Comparison of ENCODE assay signal across 22 mouse cellular contexts in genomic region chr13:64183583-64183982, GRCm38 (mm10).
"Had no signal": no experiment of that assay in that cellular context is flagged by ENCODE, and none has a peak within 500 bp of the region (broad histone marks: within the 10 kb centered on the region; RNA-seq: fewer than 3 reads in every experiment).

No protein-coding gene starts in this region.

- H3K4me2 ChIP-seq: limb, embryonic 12.5 days; limb, embryonic 15.5 days; lung, embryonic 15.5 days; midbrain, embryonic 13.5 days; neural tube, embryonic 13.5 days; stomach, embryonic 15.5 days had no signal

- DNase-seq: kidney, adult 8-10 months; kidney, postnatal 14 days; kidney, postnatal 4 days; left cerebral cortex, postnatal 4 days; lung, adult 18-20 months; lung, postnatal 10 days; lung, postnatal 36 days; retina, postnatal 1 day; right cerebral cortex, postnatal 25 days; spleen, adult 18-20 months; thymus, postnatal 25 days had no signal

- H3K4me1 ChIP-seq: limb, embryonic 12.5 days; limb, embryonic 15.5 days; neural tube, embryonic 13.5 days; stomach, embryonic 15.5 days had no signal

- H3K9ac ChIP-seq: limb, embryonic 12.5 days; limb, embryonic 15.5 days; lung, embryonic 15.5 days; midbrain, embryonic 13.5 days; neural tube, embryonic 13.5 days; stomach, embryonic 15.5 days had no signal

- H3K27me3 ChIP-seq: limb, embryonic 12.5 days; limb, embryonic 15.5 days; lung, embryonic 15.5 days; megakaryocyte, embryonic 14.5 days; midbrain, embryonic 13.5 days; neural tube, embryonic 13.5 days; stomach, embryonic 15.5 days had no signal

- H3K27ac ChIP-seq: limb, embryonic 12.5 days; limb, embryonic 15.5 days; lung, embryonic 15.5 days; midbrain, embryonic 10.5 days; midbrain, embryonic 13.5 days; neural tube, embryonic 13.5 days; stomach, embryonic 15.5 days had no signal

- ATAC-seq: inflammation-experienced regulatory T-cells, adult 6 months; midbrain, embryonic 13.5 days; midbrain, embryonic 16.5 days had no signal

- H3K4me3 ChIP-seq: limb, embryonic 12.5 days; limb, embryonic 15.5 days; lung, embryonic 15.5 days; megakaryocyte, embryonic 14.5 days; midbrain, embryonic 10.5 days; midbrain, embryonic 13.5 days; myocyte; neural tube, embryonic 13.5 days; stomach, embryonic 15.5 days had no signal

- H3K9me3 ChIP-seq: limb, embryonic 12.5 days; limb, embryonic 15.5 days; lung, embryonic 15.5 days; megakaryocyte, embryonic 14.5 days; midbrain, embryonic 10.5 days; midbrain, embryonic 13.5 days; neural tube, embryonic 13.5 days; stomach, embryonic 15.5 days had no signal
